Comparison of ENCODE assay signal across 16 mouse cellular contexts in the genomic region with DNA sequence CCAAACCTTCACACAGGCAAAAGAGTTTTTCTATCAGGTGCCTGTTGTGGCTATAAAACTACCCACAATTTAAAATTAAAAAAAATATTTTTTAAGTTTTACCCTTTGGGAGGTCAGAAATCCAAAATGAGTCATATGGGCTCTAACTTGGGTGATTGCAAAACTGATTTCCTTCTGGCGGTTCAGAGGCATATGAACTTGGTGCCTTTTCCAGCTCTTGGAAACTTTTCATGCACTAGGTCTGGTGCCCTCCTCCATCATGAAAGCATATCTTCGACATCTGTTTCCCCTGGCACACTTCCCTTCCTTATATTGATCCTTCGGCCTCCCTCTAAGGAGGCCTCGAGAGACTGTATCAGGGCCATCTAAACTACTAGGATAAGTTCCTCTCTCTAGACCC.
"Had no signal": no experiment of that assay in that cellular context is flagged by ENCODE, and none has a peak within 500 bp of the region (broad histone marks: within the 10 kb centered on the region; RNA-seq: fewer than 3 reads in every experiment).

No protein-coding gene starts in this region.

- ATAC-seq: midbrain, embryonic 15.5 days had no signal

- H3K27me3 ChIP-seq: kidney, embryonic 15.5 days; limb, embryonic 13.5 days; liver, embryonic 13.5 days; midbrain, embryonic 12.5 days; midbrain, embryonic 15.5 days; neural tube, embryonic 12.5 days; neural tube, embryonic 15.5 days; stomach, embryonic 15.5 days had no signal

- H3K4me3 ChIP-seq: kidney, embryonic 15.5 days; limb, embryonic 13.5 days; liver, embryonic 13.5 days; midbrain, embryonic 12.5 days; midbrain, embryonic 15.5 days; neural tube, embryonic 12.5 days; neural tube, embryonic 15.5 days; stomach, embryonic 15.5 days had no signal

- H3K4me2 ChIP-seq: kidney, embryonic 15.5 days; limb, embryonic 13.5 days; liver, embryonic 13.5 days; midbrain, embryonic 12.5 days; midbrain, embryonic 15.5 days; neural tube, embryonic 12.5 days; neural tube, embryonic 15.5 days; stomach, embryonic 15.5 days had no signal

- DNase-seq: kidney, postnatal 14 days; liver, embryonic 13.5 days; lung, adult 2 months; lung, postnatal 14 days; lung, postnatal 4 days; right cerebral cortex, postnatal 25 days; spleen, adult 18-20 months; thymus, adult 18-20 months; thymus, postnatal 36 days had no signal

- H3K9me3 ChIP-seq: kidney, embryonic 15.5 days; liver, embryonic 13.5 days; midbrain, embryonic 12.5 days; midbrain, embryonic 15.5 days; neural tube, embryonic 15.5 days; stomach, embryonic 15.5 days had no signal

- H3K36me3 ChIP-seq: kidney, embryonic 15.5 days; limb, embryonic 13.5 days; liver, embryonic 13.5 days; midbrain, embryonic 12.5 days; midbrain, embryonic 15.5 days; neural tube, embryonic 12.5 days; neural tube, embryonic 15.5 days; stomach, embryonic 15.5 days had no signal

- H3K4me1 ChIP-seq: liver, embryonic 13.5 days; midbrain, embryonic 12.5 days; midbrain, embryonic 15.5 days; neural tube, embryonic 12.5 days; stomach, embryonic 15.5 days had no signal

- H3K9ac ChIP-seq: kidney, embryonic 15.5 days; limb, embryonic 13.5 days; liver, embryonic 13.5 days; midbrain, embryonic 12.5 days; midbrain, embryonic 15.5 days; neural tube, embryonic 12.5 days; neural tube, embryonic 15.5 days; stomach, embryonic 15.5 days had no signal

- H3K27ac ChIP-seq: kidney, embryonic 15.5 days; limb, embryonic 13.5 days; liver, embryonic 13.5 days; midbrain, embryonic 12.5 days; midbrain, embryonic 15.5 days; neural tube, embryonic 12.5 days; neural tube, embryonic 15.5 days; stomach, embryonic 15.5 days had no signal
